Mouse (Mus musculus) lung, embryonic 14.5 days (tissue): ENCODE results near the gene Dhh. TPM values are rescaled to one million over a fixed set of nuclear protein-coding genes. Genes with fewer than 3 reads are reported as not detected.
A peak's percentile ranks its signal among the peaks of the same experiment; 100 is the strongest.

Experiments
- ATAC-seq: fragments of 200-750 bp; cut with Nextera tagmentation; 2 replicates; pipeline ENCODE4 v1.8.0; 2017; ENCODE audit warnings: mild to moderate bottlenecking, moderate TSS enrichment, moderate library complexity; ENCODE audit not compliant: insufficient read depth
- DNase-seq: peaks from one replicate; pipeline ENCODE4 v3.0.0-alpha.2; 2015
- H3K27ac ChIP-seq: fragments of 300-500 bp; sonication (generic); 2 replicates; pipeline ENCODE4 v1.5.1; 2014; ENCODE audit warnings: low read depth, mild to moderate bottlenecking, moderate library complexity
- H3K27me3 ChIP-seq: fragments of 300-500 bp; sonication (generic); 2 replicates; pipeline ENCODE4 v1.6.1; 2014; ENCODE audit warnings: low read length, control low read depth; ENCODE audit not compliant: insufficient read depth
- H3K36me3 ChIP-seq: fragments of 300-500 bp; sonication (generic); 2 replicates; pipeline ENCODE4 v1.6.1; 2014; ENCODE audit warnings: control low read depth; ENCODE audit not compliant: insufficient read depth
- H3K4me1 ChIP-seq: fragments of 300-500 bp; sonication (generic); 2 replicates; pipeline ENCODE4 v1.6.1; 2014; ENCODE audit warnings: antibody characterized with exemption, control low read depth; ENCODE audit not compliant: insufficient read depth
- H3K4me2 ChIP-seq: fragments of 300-500 bp; sonication (generic); 2 replicates; pipeline ENCODE4 v1.6.1; 2014; ENCODE audit warnings: mild to moderate bottlenecking
- H3K4me3 ChIP-seq: fragments of 300-500 bp; sonication (generic); 2 replicates; pipeline ENCODE4 v1.5.1; 2014; ENCODE audit warnings: low read depth, low read length
- H3K9ac ChIP-seq: fragments of 300-500 bp; sonication (generic); 2 replicates; pipeline ENCODE4 v1.6.1; 2014
- H3K9me3 ChIP-seq: fragments of 300-500 bp; sonication (generic); 2 replicates; pipeline ENCODE4 v1.6.1; 2016; ENCODE audit warnings: low read depth, low read length, control low read depth
- CTCF ChIP-seq: IDR thresholded peaks from 2 replicates; pipeline ENCODE4 v1.5.1; 2016; ENCODE audit warnings: antibody characterized with exemption, low read depth
- WGBS: fragments of 180-500 bp; shearing (Covaris S2); extraction: QIAGEN DNeasy Blood & Tissue Kit; methylation state at CpG from one replicate; pipeline ENCODE4 v1.1.7; 2014; 5-methylcytosine and 5-hydroxymethylcytosine counted together
- polyA plus RNA-seq: library from polyadenylated mRNA; unstranded; fragments of >200 nt; fragmentation: Nextera tagmentation; extraction: Ambion mirVana; gene quantifications from 2 replicates; pipeline ENCODE4 v1.2.1, GENCODE M21; 2014

The Dhh gene
- polyA plus RNA-seq, 1 experiment from 2014 or later, result 1.0 TPM

DNA sequence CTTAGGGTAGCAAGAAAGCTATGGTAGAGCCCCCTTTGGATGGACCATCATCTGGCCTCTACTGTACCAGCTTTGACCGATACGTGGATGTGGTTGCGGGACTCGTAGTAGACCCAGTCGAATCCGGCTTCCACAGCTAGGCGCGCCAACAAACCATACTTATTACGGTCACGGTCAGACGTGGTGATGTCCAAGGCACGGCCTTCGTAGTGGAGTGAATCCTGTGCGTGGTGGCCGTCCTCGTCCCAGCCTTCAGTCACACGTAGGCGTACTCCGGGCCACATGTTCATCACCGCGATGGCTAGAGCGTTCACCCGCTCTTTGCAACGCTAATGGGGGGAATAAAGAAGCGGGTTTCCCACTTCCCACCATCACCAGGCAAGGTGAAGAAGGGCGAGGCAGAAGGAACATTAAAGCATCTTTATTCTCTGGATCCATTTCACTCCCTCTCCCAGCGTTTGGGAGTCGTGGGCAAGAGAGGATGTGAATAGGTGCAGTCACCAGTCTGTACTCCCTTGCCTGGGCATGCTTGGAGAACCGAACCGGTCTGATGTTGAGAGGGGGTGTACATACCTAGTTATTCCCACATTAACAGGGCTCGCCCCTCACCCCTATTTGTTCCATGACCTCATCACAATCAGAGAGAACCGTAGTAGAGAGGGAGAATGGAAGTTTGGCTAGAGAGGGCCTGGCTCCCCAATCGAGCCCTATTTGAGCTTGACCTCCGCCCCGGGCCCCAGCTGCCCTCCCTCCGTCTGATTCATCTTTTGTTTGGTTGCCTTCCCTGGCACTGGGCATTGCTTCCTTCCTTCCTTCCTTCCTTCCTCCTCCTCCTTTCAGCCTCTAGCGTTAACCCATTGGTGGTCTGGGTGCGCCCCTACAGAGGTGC lies 3.4 kb downstream of the Dhh start:
- H3K9me3 ChIP-seq, result no peaks in the 10 kb centered on the region
- no peak overlapping the region for H3K9ac ChIP-seq
- peaks cover 79% of the 10 kb centered on the region for H3K27me3 ChIP-seq
- no peak overlapping the region for H3K27ac ChIP-seq
- no peak for ATAC-seq
- peaks cover 14% of the 10 kb centered on the region; the same call in 1 of the 2 replicates for H3K4me1 ChIP-seq
- no peaks in the 10 kb centered on the region for H3K36me3 ChIP-seq
- no peak for TF ChIP-seq CTCF
- WGBS, result 4% methylated on average over 38 of the region's 38 CpGs
- peak; percentile 31 for DNase-seq
- H3K4me3 ChIP-seq, result peak overlapping the region; percentile 56
- peak overlapping the region; percentile 100 for H3K4me2 ChIP-seq

DNA sequence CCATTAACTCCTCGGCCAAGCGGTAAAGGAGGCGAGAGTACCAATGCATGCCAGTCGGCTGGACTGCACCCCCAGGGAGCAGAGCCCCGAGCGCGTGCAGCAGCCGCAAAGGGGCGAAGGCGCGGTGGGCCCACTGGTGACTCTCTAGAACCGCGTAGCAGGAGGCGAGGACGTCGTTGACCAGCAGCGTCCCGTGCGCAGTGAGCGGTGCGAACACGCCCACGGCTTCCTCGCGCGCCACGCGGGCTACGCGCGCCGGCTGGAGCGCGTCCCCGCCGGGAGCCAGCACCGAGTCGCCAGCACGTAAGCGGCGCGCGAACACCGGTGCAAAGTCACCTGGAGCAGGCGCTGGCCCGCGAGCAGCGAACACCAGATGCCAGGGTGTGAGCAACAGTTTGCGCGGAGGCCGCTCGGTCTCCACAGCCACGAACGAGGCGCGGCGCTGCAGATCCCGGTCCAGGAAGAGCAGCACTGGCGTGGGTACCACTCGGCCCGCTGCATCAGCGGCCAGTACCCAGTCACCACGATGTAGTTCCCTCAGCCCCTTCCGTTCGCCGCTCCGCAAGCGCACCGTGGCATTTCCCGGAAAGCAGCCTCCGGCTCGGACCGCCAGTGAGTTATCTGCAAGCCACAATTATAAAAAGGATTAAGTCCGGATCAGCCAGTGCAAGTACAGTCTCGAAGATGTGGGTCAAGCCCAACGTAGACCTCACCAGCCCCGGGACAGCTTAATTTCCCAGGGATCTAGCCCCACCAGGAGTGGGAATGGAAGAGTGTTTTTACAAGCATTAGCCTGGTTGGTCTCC lies 4.2 kb downstream of the Dhh start, which contains the start of gene Rhebl1:
TSS of gene Rhebl1 (minus strand) at position 601 of the 806 bp plus-strand sequence.
- no peak for TF ChIP-seq CTCF
- Histone ChIP-seq H3K27me3 (peaks cover 74% of the 10 kb centered on the region), H3K27ac (no peak within 1 kb of the TSS), H3K9ac (peak within 1 kb of the TSS; percentile 56), H3K36me3 (no peaks in the 10 kb centered on the region), H3K4me2 (peak within 1 kb of the TSS; percentile 100), H3K9me3 (no peaks in the 10 kb centered on the region), H3K4me1 (peaks cover 14% of the 10 kb centered on the region; the same call in 1 of the 2 replicates), H3K4me3 (peak within 1 kb of the TSS; percentile 56)
- DNase-seq, result peak; percentile 59
- ATAC-seq, result no peak; the same call in 1 of the 2 replicates
- whole genome bisulfite sequencing, result under 1% methylated on average over 77 of the region's 77 CpGs

- 56% methylated on average over 4 of the region's 4 CpGs for WGBS
- Histone ChIP-seq H3K27ac (no peak overlapping the region), H3K4me3 (no peak overlapping the region), H3K9ac (no peak overlapping the region), H3K27me3 (peaks cover 63% of the 10 kb centered on the region), H3K4me1 (peaks cover 11% of the 10 kb centered on the region; the same call in 1 of the 2 replicates), H3K4me2 (no peak overlapping the region; the same call in 1 of the 2 replicates), H3K9me3 (no peaks in the 10 kb centered on the region), H3K36me3 (no peaks in the 10 kb centered on the region)
- no peak for TF ChIP-seq CTCF
- DNase-seq (no peak), ATAC-seq (no peak)
These were observed 5.3 kb downstream of the Dhh start for GRCm38 (mm10) chr15:98893036-98893435.

GRCm38 (mm10) chr15:98891907-98892606 lies 6.3 kb downstream of the Dhh start:
- DNase-seq (peak; percentile 91), ATAC-seq (peak; percentile 66; the same call in 1 of the 2 replicates)
- Histone ChIP-seq H3K9me3 (no peaks in the 10 kb centered on the region), H3K4me2 (no peak overlapping the region), H3K4me1 (peaks cover 7% of the 10 kb centered on the region; the same call in 1 of the 2 replicates), H3K27me3 (peaks cover 53% of the 10 kb centered on the region), H3K9ac (no peak overlapping the region), H3K27ac (no peak overlapping the region), H3K4me3 (no peak overlapping the region), H3K36me3 (no peaks in the 10 kb centered on the region)
- peak; percentile 94 for TF ChIP-seq CTCF
- WGBS, result 35% methylated on average over 6 of the region's 6 CpGs

- Histone ChIP-seq H3K27me3 (peaks cover 45% of the 10 kb centered on the region), H3K36me3 (no peaks in the 10 kb centered on the region), H3K27ac (no peak overlapping the region), H3K4me3 (0 out of 2 replicates have a peak overlapping the region, but pooled peaks have one; percentile 3), H3K9me3 (no peaks in the 10 kb centered on the region), H3K4me1 (peaks cover 7% of the 10 kb centered on the region; the same call in 1 of the 2 replicates), H3K9ac (no peak overlapping the region), H3K4me2 (peak overlapping the region; percentile 49)
- TF ChIP-seq CTCF, result no peak
- 10% methylated on average over 19 of the region's 19 CpGs for WGBS
- DNase-seq (no peak), ATAC-seq (no peak)
These were observed 7.1 kb downstream of the Dhh start for GRCm38 (mm10) chr15:98891198-98891742.

DNA sequence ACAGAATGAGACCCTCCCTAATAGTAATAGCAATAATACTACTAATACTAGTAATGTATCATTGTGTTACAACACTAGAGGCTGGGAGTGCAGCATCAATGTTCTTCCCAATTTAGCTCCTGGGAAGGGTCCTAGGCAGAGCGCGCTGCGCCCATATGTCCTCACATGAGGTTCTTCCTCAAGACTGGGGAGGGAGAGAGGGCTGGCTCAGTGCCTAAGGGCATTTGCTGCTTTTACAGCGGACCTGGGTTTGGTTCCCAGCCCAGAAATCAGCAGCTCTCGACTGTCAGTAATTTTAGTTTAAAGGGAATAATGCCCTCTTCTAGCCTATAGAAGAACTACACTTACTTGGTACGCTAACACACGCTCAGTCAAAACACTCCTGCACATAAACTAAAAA lies 10.8 kb downstream of the Dhh start:
- Histone ChIP-seq H3K9ac (no peak overlapping the region), H3K4me1 (no peaks in the 10 kb centered on the region), H3K27ac (no peak overlapping the region), H3K36me3 (no peaks in the 10 kb centered on the region), H3K4me2 (no peak overlapping the region), H3K4me3 (no peak overlapping the region), H3K27me3 (peaks cover 8% of the 10 kb centered on the region; the same call in 1 of the 2 replicates), H3K9me3 (no peaks in the 10 kb centered on the region)
- ATAC-seq, result no peak
- DNase-seq, result no peak
- TF ChIP-seq CTCF, result no peak
- 74% methylated on average over 7 of the region's 7 CpGs for WGBS
